Mouse (Mus musculus) embryonic facial prominence, embryonic 11.5 days (tissue): ENCODE data around the gene Hoxd8. TPM values are rescaled to one million over a fixed set of nuclear protein-coding genes. Genes with fewer than 3 reads are reported as not detected.

Source experiments
- ATAC-seq: fragments of 200-750 bp; cut with Nextera tagmentation; replicated peaks from 2 replicates; pipeline ENCODE4 v1.8.0; 2017; ENCODE audit warnings: low read depth; ENCODE audit not compliant: insufficient number of reproducible peaks, low FRiP score, low TSS enrichment
- DNase-seq: peaks from one replicate; pipeline ENCODE4 v3.0.0-alpha.2; 2015; ENCODE audit warnings: low spot score
- H3K27ac ChIP-seq: fragments of 300-500 bp; sonication (generic); replicated peaks from 2 replicates; pipeline ENCODE4 v1.5.1; 2014; ENCODE audit warnings: mild to moderate bottlenecking, low read depth, low read length, control low read depth
- H3K27me3 ChIP-seq: fragments of 300-500 bp; sonication (generic); 2 replicates; pipeline ENCODE4 v1.6.1; 2014; ENCODE audit warnings: mild to moderate bottlenecking, low read length, moderate library complexity, mixed read lengths; ENCODE audit not compliant: control insufficient read depth, insufficient read depth
- H3K36me3 ChIP-seq: fragments of 300-500 bp; sonication (generic); replicated peaks from 2 replicates; pipeline ENCODE4 v1.6.1; 2014; ENCODE audit warnings: low read depth, mild to moderate bottlenecking, low read length, moderate library complexity, mixed read lengths; ENCODE audit not compliant: control insufficient read depth, insufficient read depth
- H3K4me1 ChIP-seq: fragments of 300-500 bp; sonication (generic); 2 replicates; pipeline ENCODE4 v1.6.1; 2014; ENCODE audit warnings: low read length, mixed read lengths; ENCODE audit not compliant: control insufficient read depth, insufficient read depth
- H3K4me2 ChIP-seq: fragments of 300-500 bp; sonication (generic); 2 replicates; pipeline ENCODE4 v1.6.1; 2014; ENCODE audit warnings: low read depth, mild to moderate bottlenecking, control low read depth, low read length, moderate library complexity
- H3K4me3 ChIP-seq: fragments of 300-500 bp; sonication (generic); 2 replicates; pipeline ENCODE4 v1.5.1; 2014; ENCODE audit warnings: low read depth, low read length, control low read depth
- H3K9ac ChIP-seq: fragments of 300-500 bp; sonication (generic); replicated peaks from 2 replicates; pipeline ENCODE4 v1.6.1; 2014; ENCODE audit warnings: mild to moderate bottlenecking, control low read depth, low read length
- H3K9me3 ChIP-seq: fragments of 300-500 bp; sonication (generic); replicated peaks from 2 replicates; pipeline ENCODE4 v1.6.1; 2016; ENCODE audit warnings: mild to moderate bottlenecking, low read length, inconsistent platforms, mixed read lengths; ENCODE audit not compliant: control insufficient read depth
- WGBS: fragments of 180-500 bp; shearing (Covaris S2); extraction: QIAGEN DNeasy Blood & Tissue Kit; methylation state at CpG from one replicate; pipeline ENCODE4 v1.1.7; 2014; 5-methylcytosine and 5-hydroxymethylcytosine counted together
- polyA plus RNA-seq: library from polyadenylated mRNA; unstranded; fragments of >200 nt; fragmentation: Nextera tagmentation; extraction: Ambion mirVana; gene quantifications from 2 replicates; pipeline ENCODE4 v1.2.1, GENCODE M21; 2014

Gene Hoxd8
- polyA plus RNA-seq, 1 experiment from 2014 or later = 0.18 TPM

DNA sequence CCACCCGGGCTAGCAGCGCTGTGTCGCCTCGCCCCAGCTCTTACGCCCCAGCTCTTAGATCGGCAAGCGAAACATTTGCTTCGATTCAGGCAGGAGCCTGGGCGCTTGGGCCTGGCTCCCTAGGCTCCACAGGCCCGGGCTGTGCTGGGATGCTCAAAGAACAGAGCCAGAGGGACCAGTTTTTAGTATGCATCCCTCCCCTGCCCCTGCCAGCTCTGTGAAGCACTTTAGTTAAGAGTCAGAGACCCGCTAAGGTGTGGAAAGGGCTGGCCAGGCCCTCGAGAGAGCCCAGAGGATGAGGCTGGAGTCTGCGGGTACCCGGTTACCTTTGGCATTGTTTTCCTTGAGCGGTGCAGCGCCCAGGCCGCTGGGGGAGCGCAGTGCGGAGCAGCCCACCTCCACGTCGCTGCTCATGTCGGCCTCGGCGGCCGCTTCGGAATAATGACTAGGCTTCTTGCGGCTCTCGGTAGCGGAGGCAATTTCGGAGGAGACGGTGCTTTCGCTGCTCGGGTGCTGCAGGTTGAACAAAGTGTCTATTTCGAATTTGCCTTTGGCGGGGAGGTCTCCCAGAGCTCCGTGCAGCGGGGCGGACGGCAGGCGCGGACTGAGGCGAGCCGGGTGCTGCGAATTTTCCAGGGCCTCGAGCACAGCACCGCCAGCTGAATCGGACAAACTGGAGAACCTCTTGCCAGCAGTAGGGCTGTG is 45.6 kb upstream of the Hoxd8 start:
- Histone ChIP-seq H3K4me3 (no peak overlapping the region), H3K4me2 (no peak overlapping the region), H3K36me3 (no peaks in the 10 kb centered on the region), H3K4me1 (no peaks in the 10 kb centered on the region; the same call in 1 of the 2 replicates), H3K9ac (no peak overlapping the region), H3K9me3 (no peaks in the 10 kb centered on the region), H3K27me3 (peaks cover 76% of the 10 kb centered on the region), H3K27ac (no peak overlapping the region)
- DNase-seq = peak; percentile 45
- under 1% methylated on average over 47 of the region's 47 CpGs for WGBS
- ATAC-seq = no peak

DNA sequence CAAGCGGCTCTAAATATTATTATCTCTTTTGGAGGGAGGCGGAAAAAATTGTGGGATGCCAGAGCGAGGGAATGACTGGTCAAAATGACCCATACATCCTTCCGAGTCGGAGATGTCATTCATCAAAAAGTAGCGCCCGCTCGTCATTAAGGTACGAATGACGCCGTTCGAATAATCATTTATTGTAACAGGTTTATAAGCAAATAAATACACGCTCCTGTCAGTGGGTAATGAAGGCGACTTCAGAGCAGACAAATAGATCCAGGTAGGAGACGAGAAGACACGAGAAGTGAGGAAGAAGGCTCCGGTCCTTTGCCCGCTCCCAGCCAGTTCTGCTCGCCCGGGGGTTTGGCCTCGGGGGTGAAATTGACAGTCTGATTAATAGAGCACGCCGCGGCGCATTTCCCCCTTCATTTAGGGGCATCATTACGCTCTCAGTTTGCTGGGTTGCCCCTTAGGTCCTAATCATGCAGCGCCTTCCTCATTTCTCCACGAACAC is 44.9 kb upstream of the Hoxd8 start, which contains the start of gene Evx2:
Gene Evx2, minus strand, starts transcription at position 51 of the 499 bp plus-strand sequence.
- no peaks in the 10 kb centered on the region; the same call in 1 of the 2 replicates for H3K4me1 ChIP-seq
- DNase-seq (peak; percentile 28), ATAC-seq (no peak)
- no peak within 1 kb of the TSS for H3K4me2 ChIP-seq
- H3K4me3 ChIP-seq = no peak within 1 kb of the TSS
- no peaks in the 10 kb centered on the region for H3K36me3 ChIP-seq
- peaks cover 76% of the 10 kb centered on the region for H3K27me3 ChIP-seq
- no peak within 1 kb of the TSS for H3K27ac ChIP-seq
- H3K9me3 ChIP-seq = no peaks in the 10 kb centered on the region
- 1% methylated on average over 28 of the region's 28 CpGs for WGBS
- no peak within 1 kb of the TSS for H3K9ac ChIP-seq

DNA sequence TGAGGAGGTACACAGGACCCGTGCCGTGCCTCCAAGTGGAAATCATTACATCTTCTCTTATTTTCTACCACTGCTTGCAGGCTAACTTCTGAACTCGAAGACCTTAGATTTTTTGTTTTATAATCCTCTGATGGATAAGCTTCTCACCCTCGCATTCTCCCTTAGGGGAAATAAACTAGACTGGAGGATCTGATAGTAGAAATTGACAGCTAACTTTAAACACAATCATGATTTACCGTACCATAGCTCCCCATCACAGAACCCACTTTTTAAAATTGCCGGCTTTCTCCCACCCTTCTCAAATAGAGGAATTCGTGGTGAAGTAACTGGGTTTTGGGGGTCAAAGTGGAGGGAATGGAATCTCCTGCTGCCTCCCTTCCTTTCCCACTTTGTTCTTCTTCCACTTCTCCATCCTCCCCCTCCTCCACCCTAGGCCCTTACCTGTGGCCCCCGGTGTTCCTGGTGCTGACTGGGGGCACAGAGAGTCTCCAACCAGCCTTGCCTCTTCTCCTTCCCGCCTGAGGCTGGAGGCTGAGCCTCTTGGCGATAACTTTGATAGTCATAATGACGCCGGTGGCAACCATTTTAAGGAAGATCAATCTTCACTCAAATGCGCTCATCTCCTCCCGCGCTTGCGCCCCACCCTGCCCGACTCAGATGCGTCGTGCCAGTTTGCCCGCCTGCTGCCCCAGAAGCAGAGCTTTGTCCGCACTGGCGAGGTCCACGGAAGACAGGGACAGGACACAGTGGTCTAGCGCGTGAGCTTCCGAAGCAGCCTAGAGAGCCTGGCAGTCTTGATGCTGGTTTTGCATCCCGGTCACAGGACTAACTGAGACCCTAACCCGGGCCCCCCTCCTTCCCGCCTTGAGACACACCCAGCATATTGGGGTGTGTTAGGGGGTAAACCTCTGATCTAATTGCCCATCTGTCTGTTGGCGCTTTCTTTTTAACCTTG is 43.7 kb upstream of the Hoxd8 start:
- Histone ChIP-seq H3K36me3 (no peaks in the 10 kb centered on the region), H3K9ac (no peak overlapping the region), H3K27ac (no peak overlapping the region), H3K9me3 (no peaks in the 10 kb centered on the region), H3K4me1 (no peaks in the 10 kb centered on the region; the same call in 1 of the 2 replicates), H3K27me3 (peaks cover 74% of the 10 kb centered on the region), H3K4me3 (no peak overlapping the region), H3K4me2 (no peak overlapping the region)
- DNase-seq = peak; percentile 13
- ATAC-seq = no peak
- 4% methylated on average over 30 of the region's 30 CpGs for WGBS

DNA sequence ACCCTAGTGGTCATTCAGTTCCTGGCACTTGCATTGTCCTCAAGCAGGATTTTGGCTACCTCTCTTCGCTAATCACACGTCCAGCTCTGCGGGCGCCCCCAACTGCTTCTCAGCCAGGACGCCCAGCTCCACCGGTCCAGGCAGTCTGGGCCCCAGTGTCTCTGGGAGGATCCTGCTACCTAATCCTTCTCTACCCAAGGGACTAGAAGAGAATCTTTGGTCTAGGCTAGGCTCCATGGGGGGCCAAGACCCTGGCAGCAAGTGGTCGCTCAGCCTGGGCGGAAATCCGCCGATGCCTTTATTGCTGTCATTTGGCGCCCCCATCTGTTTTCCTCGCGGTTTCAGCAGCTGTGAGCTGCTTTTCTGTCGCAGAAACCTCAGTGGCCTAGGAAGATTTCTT is 42.7 kb upstream of the Hoxd8 start:
- H3K4me3 ChIP-seq = no peak overlapping the region
- no peak overlapping the region for H3K4me2 ChIP-seq
- no peak overlapping the region for H3K27ac ChIP-seq
- H3K27me3 ChIP-seq = peaks cover 73% of the 10 kb centered on the region
- DNase-seq (peak; percentile 83), ATAC-seq (no peak; the same call in 1 of the 2 replicates)
- no peaks in the 10 kb centered on the region for H3K9me3 ChIP-seq
- 0% methylated on average over 14 of the region's 14 CpGs for WGBS
- H3K9ac ChIP-seq = no peak overlapping the region
- no peaks in the 10 kb centered on the region for H3K36me3 ChIP-seq
- H3K4me1 ChIP-seq = no peaks in the 10 kb centered on the region; the same call in 1 of the 2 replicates

DNA sequence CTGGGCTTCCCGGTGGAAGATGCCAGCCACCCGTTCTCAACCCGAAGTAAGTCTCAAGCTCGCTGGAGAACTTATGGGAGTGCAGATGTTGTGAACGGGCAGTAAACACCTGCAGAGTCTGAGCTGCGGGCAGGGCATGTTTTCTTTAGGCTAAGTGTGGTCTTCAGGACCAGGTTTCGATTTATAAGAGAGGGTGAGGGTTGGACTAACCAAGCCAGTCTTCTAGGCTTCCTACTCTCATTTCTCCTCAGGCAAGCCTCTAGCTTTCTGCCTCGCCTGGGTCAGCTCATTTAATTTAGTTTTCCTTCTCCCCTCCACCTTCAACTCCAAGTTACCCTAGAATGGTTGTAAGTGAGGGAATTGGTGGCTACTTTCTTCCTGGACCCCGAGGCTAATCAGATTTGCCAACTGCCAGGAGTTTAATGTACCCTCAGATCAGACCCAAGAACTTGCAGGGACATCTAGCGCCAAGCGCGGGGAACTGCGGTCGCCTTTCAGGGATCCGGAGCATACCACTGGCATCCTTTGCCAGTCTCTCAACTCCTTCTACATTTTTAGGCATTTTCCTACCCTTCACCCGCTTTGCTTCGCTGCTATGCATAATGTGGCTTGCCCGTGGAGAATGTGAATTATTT is 41.0 kb upstream of the Hoxd8 start:
- Histone ChIP-seq H3K4me3 (no peak overlapping the region), H3K9ac (no peak overlapping the region), H3K4me2 (no peak overlapping the region), H3K27me3 (peaks cover 79% of the 10 kb centered on the region), H3K36me3 (no peaks in the 10 kb centered on the region), H3K27ac (no peak overlapping the region), H3K9me3 (no peaks in the 10 kb centered on the region), H3K4me1 (peaks cover 5% of the 10 kb centered on the region)
- DNase-seq (no peak), ATAC-seq (no peak)
- WGBS = 2% methylated on average over 18 of the region's 18 CpGs

DNA sequence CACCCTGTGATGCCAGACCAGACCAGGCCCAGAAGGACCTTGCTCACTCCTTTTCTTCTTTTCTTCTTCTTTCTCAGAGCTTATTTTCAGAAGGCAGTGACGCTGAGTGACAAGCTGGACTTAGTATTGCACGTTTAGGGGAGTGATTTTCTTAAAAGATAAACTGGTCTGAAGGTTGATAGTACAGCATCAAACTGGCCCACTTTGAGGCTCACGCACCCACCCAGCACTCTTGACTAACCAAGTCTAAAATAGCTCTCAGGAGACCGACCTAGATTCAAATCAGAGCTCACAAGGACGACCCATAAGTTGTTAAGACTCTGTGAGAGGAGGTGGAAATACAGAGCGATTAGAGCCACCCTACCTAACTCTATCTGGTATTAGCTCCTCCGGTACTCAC is 38.0 kb upstream of the Hoxd8 start:
- Histone ChIP-seq H3K4me1 (peaks cover 7% of the 10 kb centered on the region), H3K27me3 (peaks cover 81% of the 10 kb centered on the region), H3K4me2 (no peak overlapping the region), H3K9me3 (no peaks in the 10 kb centered on the region), H3K36me3 (no peaks in the 10 kb centered on the region), H3K27ac (no peak overlapping the region), H3K9ac (no peak overlapping the region), H3K4me3 (no peak overlapping the region)
- DNase-seq (no peak), ATAC-seq (no peak)
- WGBS = 1% methylated on average over 7 of the region's 7 CpGs

DNA sequence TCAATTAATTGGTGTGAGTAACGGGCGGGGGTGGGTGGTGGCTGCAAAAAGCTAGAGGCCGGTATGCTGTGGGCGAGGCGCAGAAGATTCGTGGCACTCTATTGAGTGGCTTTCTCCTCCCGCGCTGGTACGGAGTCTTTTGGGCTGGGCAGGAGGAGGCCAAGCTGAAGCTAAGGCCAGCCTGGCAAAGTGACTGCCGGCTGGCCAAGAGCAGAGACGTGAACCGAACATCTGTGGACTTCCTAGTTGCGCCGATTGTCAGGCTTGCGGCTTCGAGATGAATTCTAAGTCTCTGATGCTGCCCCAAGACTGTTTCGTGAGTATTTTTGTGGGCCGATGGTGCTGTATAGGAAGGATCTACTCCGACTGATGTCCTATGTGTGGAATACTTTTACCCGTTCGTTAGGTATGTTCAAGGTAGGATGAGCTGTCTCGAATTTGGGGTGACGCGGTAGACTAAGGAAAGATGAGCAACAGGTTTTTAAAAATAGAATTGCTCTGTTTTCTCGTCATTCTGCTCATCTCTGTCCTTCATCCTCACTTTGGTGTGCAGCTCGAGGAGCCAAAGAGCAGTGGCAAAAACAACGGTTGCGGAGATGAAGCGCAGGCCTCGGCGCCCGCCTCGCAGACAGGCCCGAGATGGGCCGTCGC is 37.1 kb upstream of the Hoxd8 start:
- ATAC-seq (no peak), DNase-seq (no peak)
- 2% methylated on average over 36 of the region's 36 CpGs for WGBS
- H3K9me3 ChIP-seq = no peaks in the 10 kb centered on the region
- H3K27me3 ChIP-seq = peaks cover 79% of the 10 kb centered on the region
- H3K27ac ChIP-seq = no peak overlapping the region
- H3K9ac ChIP-seq = no peak overlapping the region
- H3K4me3 ChIP-seq = no peak overlapping the region; the same call in 1 of the 2 replicates
- peaks cover 7% of the 10 kb centered on the region for H3K4me1 ChIP-seq
- H3K36me3 ChIP-seq = no peaks in the 10 kb centered on the region
- no peak overlapping the region for H3K4me2 ChIP-seq
